Mouse (Mus musculus): ENCODE data around the gene Ywhag. TPM values are rescaled to one million over a fixed set of nuclear protein-coding genes. Genes with fewer than 3 reads are reported as not detected.

The Ywhag gene
- polyA plus RNA-seq, 1 experiment from 2014 or later, result 79.0 TPM

GRCm38 (mm10) chr5:135951660-135952059, 17.2 kb upstream of the Ywhag start:
- no peaks in the 10 kb centered on the region for H3K4me1 ChIP-seq (ENCODE audit: insufficient read depth)
- H3K27ac ChIP-seq (ENCODE audit: low read depth), result no peak overlapping the region
- H3K4me3 ChIP-seq (ENCODE audit: low read depth, low read length), result no peak overlapping the region
- H3K9ac ChIP-seq, result no peak overlapping the region
- H3K27me3 ChIP-seq (ENCODE audit: insufficient read depth, low read length), result no peaks in the 10 kb centered on the region
- no peaks in the 10 kb centered on the region for H3K36me3 ChIP-seq (ENCODE audit: insufficient read depth)
- WGBS, result 82% methylated on average over 2 of the region's 2 CpGs
- no peak for ATAC-seq (ENCODE audit: insufficient read depth)
- no peaks in the 10 kb centered on the region for H3K9me3 ChIP-seq (ENCODE audit: low read depth, low read length)
- no peak for TF ChIP-seq CTCF (IDR thresholded peaks at IDR 0.05; ENCODE audit: low read depth)
- DNase-seq, result no peak
- no peak overlapping the region for H3K4me2 ChIP-seq

DNA sequence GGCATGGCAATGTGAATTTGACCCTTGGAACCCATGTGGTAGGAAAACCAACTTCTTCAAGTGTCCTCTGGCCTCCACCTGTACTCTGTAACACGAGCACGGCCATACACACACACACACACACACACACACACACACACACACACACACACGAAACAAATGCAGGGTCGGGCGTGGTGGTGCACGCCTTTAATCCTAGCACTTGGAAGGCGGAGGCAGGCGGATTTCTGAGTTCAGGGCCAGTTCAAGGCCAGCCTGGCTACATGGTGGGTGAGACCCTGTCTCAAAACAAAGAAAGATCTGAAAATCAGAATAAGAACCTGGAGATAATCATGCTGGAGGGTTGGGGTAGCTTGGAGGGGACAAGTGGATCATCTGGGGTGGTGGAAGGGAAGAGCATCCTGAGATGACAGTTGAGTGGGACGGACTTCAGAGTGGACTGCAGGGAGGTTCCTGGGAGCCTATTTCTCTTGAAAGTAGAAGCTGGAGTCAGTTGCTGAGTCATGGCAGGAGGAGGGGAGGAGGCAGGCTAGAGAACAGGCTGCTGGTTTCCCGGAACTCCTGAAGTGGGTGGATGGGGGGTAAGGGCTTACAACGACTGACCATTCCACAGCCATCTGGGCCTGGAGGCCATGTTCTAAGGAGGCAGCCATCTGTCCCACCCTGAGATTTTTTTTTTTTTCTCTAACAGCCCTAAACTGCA, 16.4 kb upstream of the Ywhag start:
- DNase-seq (no peak), ATAC-seq (ENCODE audit: insufficient read depth) (no peak)
- Histone ChIP-seq H3K9ac (no peak overlapping the region), H3K36me3 (ENCODE audit: insufficient read depth) (no peaks in the 10 kb centered on the region), H3K4me3 (ENCODE audit: low read depth, low read length) (no peak overlapping the region), H3K9me3 (ENCODE audit: low read depth, low read length) (no peaks in the 10 kb centered on the region), H3K27ac (ENCODE audit: low read depth) (no peak overlapping the region), H3K4me2 (no peak overlapping the region), H3K27me3 (ENCODE audit: insufficient read depth, low read length) (no peaks in the 10 kb centered on the region), H3K4me1 (ENCODE audit: insufficient read depth) (peaks cover 2% of the 10 kb centered on the region; the same call in 1 of the 2 replicates)
- no peak for TF ChIP-seq CTCF (IDR thresholded peaks at IDR 0.05; ENCODE audit: low read depth)
- WGBS, result 71% methylated on average over 11 of the region's 11 CpGs

- 69% methylated on average over 5 of the region's 5 CpGs for WGBS
- Histone ChIP-seq H3K4me3 (ENCODE audit: low read depth, low read length) (no peak overlapping the region), H3K4me2 (peak overlapping the region; percentile 42; the same call in 1 of the 2 replicates), H3K36me3 (ENCODE audit: insufficient read depth) (no peaks in the 10 kb centered on the region), H3K27ac (ENCODE audit: low read depth) (no peak overlapping the region), H3K27me3 (ENCODE audit: insufficient read depth, low read length) (no peaks in the 10 kb centered on the region), H3K9me3 (ENCODE audit: low read depth, low read length) (no peaks in the 10 kb centered on the region), H3K4me1 (ENCODE audit: insufficient read depth) (peaks cover 4% of the 10 kb centered on the region; the same call in 1 of the 2 replicates), H3K9ac (no peak overlapping the region)
- DNase-seq (peak; percentile 9), ATAC-seq (ENCODE audit: insufficient read depth) (peak; percentile 21; the same call in 1 of the 2 replicates)
- no peak for TF ChIP-seq CTCF (IDR thresholded peaks at IDR 0.05; ENCODE audit: low read depth)
Observed at GRCm38 (mm10) chr5:135946621-135947020, 12.2 kb upstream of the Ywhag start.

DNA sequence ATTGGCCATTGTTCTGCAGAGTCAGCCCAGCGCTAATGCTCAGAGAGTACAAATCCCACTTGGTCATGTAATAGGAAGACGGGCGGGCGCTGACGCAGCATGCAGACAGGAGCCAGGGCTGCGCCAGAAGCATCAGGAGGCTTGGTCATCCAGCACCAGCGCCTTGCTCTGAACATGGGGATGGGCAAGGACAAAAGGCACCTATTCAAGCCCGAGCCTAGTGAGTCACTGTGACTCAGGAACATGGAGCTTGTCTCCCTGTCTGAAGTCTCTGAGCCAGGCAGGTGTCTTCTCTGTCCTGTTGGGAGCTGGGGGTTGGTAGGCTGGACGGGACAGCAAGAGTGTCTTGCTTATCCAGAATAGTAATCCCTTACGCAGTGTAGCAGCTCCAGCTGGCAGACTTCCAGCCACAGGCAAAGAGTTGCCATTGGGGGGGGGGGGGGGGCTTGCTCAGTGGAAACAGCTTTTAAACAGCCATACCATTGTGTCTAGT, 11.5 kb upstream of the Ywhag start:
- WGBS, result 47% methylated on average over 10 of the region's 10 CpGs
- Histone ChIP-seq H3K27me3 (ENCODE audit: insufficient read depth, low read length) (no peaks in the 10 kb centered on the region), H3K4me2 (peak overlapping the region; percentile 42), H3K9ac (peak overlapping the region; percentile 3), H3K36me3 (ENCODE audit: insufficient read depth) (no peaks in the 10 kb centered on the region), H3K27ac (ENCODE audit: low read depth) (0 out of 2 replicates have a peak overlapping the region, but pooled peaks have one; percentile 15), H3K4me1 (ENCODE audit: insufficient read depth) (peaks cover 4% of the 10 kb centered on the region; the same call in 1 of the 2 replicates), H3K4me3 (ENCODE audit: low read depth, low read length) (no peak overlapping the region), H3K9me3 (ENCODE audit: low read depth, low read length) (no peaks in the 10 kb centered on the region)
- peak; percentile 63 for ATAC-seq (ENCODE audit: insufficient read depth)
- peak; percentile 80 for DNase-seq
- no peak for TF ChIP-seq CTCF (IDR thresholded peaks at IDR 0.05; ENCODE audit: low read depth)

- Histone ChIP-seq H3K36me3 (ENCODE audit: insufficient read depth) (no peaks in the 10 kb centered on the region), H3K9ac (no peak overlapping the region), H3K4me2 (no peak overlapping the region), H3K9me3 (ENCODE audit: low read depth, low read length) (no peaks in the 10 kb centered on the region), H3K4me1 (ENCODE audit: insufficient read depth) (peaks cover 4% of the 10 kb centered on the region; the same call in 1 of the 2 replicates), H3K27ac (ENCODE audit: low read depth) (no peak overlapping the region), H3K4me3 (ENCODE audit: low read depth, low read length) (no peak overlapping the region), H3K27me3 (ENCODE audit: insufficient read depth, low read length) (no peaks in the 10 kb centered on the region)
- ATAC-seq (ENCODE audit: insufficient read depth) (no peak), DNase-seq (no peak)
- 69% methylated on average over 6 of the region's 6 CpGs for WGBS
- TF ChIP-seq CTCF (IDR thresholded peaks at IDR 0.05; ENCODE audit: low read depth), result no peak
Observed at GRCm38 (mm10) chr5:135942710-135943109, 8.3 kb upstream of the Ywhag start.

DNA sequence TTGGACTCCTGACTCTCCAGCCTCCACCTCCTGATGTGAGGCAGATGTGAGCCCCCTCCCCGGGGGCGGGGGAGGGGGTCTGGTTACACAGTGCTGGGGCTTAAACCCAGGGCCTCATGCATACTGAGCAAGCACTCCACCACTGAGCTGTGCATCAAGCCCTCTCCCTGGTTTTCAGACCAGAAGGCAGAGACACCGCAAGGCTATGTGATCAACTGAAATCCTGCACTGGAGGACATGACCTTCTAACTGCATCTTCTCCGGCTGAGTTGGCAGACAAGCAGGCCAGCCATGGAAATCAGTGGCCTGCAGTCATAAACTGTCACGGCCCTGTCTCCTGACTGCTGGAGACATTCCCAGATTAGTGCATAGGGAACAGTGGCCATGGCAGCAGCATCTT, 6.2 kb upstream of the Ywhag start:
- Histone ChIP-seq H3K4me1 (ENCODE audit: insufficient read depth) (no peaks in the 10 kb centered on the region), H3K4me2 (no peak overlapping the region), H3K4me3 (ENCODE audit: low read depth, low read length) (no peak overlapping the region), H3K9ac (no peak overlapping the region), H3K27ac (ENCODE audit: low read depth) (no peak overlapping the region), H3K9me3 (ENCODE audit: low read depth, low read length) (no peaks in the 10 kb centered on the region), H3K27me3 (ENCODE audit: insufficient read depth, low read length) (no peaks in the 10 kb centered on the region), H3K36me3 (ENCODE audit: insufficient read depth) (no peaks in the 10 kb centered on the region)
- DNase-seq, result no peak
- TF ChIP-seq CTCF (IDR thresholded peaks at IDR 0.05; ENCODE audit: low read depth), result no peak
- no peak for ATAC-seq (ENCODE audit: insufficient read depth)
- 46% methylated on average over 5 of the region's 5 CpGs for WGBS

DNA sequence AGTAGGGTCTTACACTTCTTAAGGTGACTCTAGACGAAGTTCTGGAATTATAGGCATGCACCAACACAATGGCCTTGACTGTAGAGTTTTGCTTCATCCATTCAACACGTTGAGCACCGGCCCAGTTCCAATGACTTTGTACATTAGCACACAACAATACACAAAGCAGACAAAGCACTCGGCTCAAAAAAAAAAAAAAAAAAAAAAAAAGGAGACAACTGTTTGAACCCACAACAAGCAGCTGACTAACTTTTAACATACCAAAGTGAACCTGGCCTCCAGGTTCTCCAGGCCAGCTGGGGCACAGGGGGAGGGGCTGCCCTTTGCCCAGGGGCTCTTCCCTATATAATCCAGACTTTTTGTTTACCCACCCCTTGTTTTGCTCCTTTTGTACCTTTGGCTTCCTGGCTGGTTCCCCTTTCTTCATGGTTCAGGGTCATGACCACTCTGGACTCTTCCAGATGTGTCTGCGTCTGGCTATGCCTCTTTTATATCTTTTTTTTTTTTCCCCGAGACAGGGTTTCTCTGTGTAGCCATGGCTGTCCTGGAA, 1.3 kb upstream of the Ywhag start:
- DNase-seq, result no peak
- Histone ChIP-seq H3K9ac (no peak overlapping the region), H3K4me2 (peak overlapping the region; percentile 78; the same call in 1 of the 2 replicates), H3K27me3 (ENCODE audit: insufficient read depth, low read length) (no peaks in the 10 kb centered on the region), H3K27ac (ENCODE audit: low read depth) (no peak overlapping the region), H3K36me3 (ENCODE audit: insufficient read depth) (peaks cover 18% of the 10 kb centered on the region), H3K4me1 (ENCODE audit: insufficient read depth) (peaks cover 11% of the 10 kb centered on the region), H3K9me3 (ENCODE audit: low read depth, low read length) (no peaks in the 10 kb centered on the region), H3K4me3 (ENCODE audit: low read depth, low read length) (no peak overlapping the region)
- ATAC-seq (ENCODE audit: insufficient read depth), result no peak
- TF ChIP-seq CTCF (IDR thresholded peaks at IDR 0.05; ENCODE audit: low read depth), result no peak
- 77% methylated on average over 6 of the region's 6 CpGs for WGBS
